ENCODE assay signal across 23 mouse cellular contexts in the genomic region with DNA sequence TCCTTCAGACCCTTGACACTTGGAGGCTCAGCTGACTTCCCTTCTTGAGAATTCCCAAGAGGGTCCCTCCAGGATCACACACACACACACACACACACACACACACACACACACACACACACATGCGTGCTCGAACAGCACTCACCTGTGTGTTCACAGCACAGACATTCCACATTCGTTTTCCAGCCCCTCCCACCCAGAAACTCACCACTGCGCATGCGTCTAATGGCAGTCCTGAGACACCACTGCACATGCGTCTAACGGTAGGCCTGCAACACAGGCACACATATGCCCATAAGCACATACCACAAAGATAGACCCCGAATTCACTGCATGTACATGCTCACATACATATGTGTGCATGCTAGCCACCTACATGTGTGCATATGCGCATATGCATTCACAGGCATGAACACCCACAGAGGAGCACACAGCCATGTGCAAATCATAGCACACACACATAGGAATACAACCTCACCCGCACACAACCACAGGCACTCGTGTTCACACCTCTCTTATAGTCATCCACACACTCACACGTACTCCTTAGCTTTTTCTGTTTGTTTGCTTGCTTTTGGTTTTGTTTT. TPM values are rescaled to one million over a fixed set of nuclear protein-coding genes. Genes with fewer than 3 reads are reported as not detected.
DNase-seq lines count a peak whose midpoint lies in the region; ATAC-seq and TF ChIP-seq lines count a peak whose summit lies in the region.
"Had no signal": no experiment of that assay in that cellular context is flagged by ENCODE, and none has a peak within 500 bp of the region (broad histone marks: within the 10 kb centered on the region; RNA-seq: fewer than 3 reads in every experiment).

No protein-coding gene starts in this region.

- TF ChIP-seq POLR2A in CH12.LX (IDR thresholded peaks at IDR 0.05; ENCODE audit: low read depth, low read length), result peak; percentile 39; the same call in 1 of the 2 replicates

- no peaks in the 10 kb centered on the region for H3K36me3 ChIP-seq in CH12.LX (replicated peaks in 1 of 2; ENCODE audit: control insufficient read depth in 1 of 2, insufficient read depth in 1 of 2, low read length in 1 of 2)
- no peaks in the 10 kb centered on the region for H3K36me3 ChIP-seq in liver, postnatal 0 days (replicated peaks; ENCODE audit: insufficient read depth, low read length)
- H3K36me3 ChIP-seq: embryonic facial prominence, embryonic 10.5 days; embryonic facial prominence, embryonic 12.5 days; forebrain, embryonic 15.5 days had no signal

- TF ChIP-seq CTCF in CH12.LX (conservative IDR thresholded peaks at IDR 0.05 in 1 of 2, IDR thresholded peaks at IDR 0.05 in 1 of 2; ENCODE audit: low read depth in 2 of 2, low read length in 2 of 2), result no peak
- no peak for TF ChIP-seq CTCF in liver, postnatal 0 days (IDR thresholded peaks at IDR 0.05; ENCODE audit: low read depth)

- in situ Hi-C loops in CH12.LX (cut with MboI; ENCODE audit: low pct_ligation_motif_present, low pct_unique_long_range_greater_than_20kb, low sequenced_read_pairs), result no loop called here

- peak overlapping the region; percentile 30 to 58 (median 41) for H3K4me3 ChIP-seq in CH12.LX (replicated peaks in 1 of 3; ENCODE audit: low read depth in 2 of 3, low read length in 2 of 3, poor library complexity in 1 of 3)
- H3K4me3 ChIP-seq in liver, postnatal 0 days (ENCODE audit: low read depth, low read length), result no peak overlapping the region
- H3K4me3 ChIP-seq: embryonic facial prominence, embryonic 10.5 days; embryonic facial prominence, embryonic 12.5 days; forebrain, embryonic 13.5 days; forebrain, embryonic 15.5 days had no signal

- H3K27me3 ChIP-seq in CH12.LX (replicated peaks), result peaks cover 23% of the 10 kb centered on the region
- no peaks in the 10 kb centered on the region; the same call in 1 of the 2 replicates for H3K27me3 ChIP-seq in liver, postnatal 0 days (ENCODE audit: insufficient read depth, low read length)
- H3K27me3 ChIP-seq: forebrain, embryonic 13.5 days; forebrain, embryonic 15.5 days had no signal

- no peak for TF ChIP-seq EP300 in CH12.LX (IDR thresholded peaks at IDR 0.05; ENCODE audit: low read length)
- no peak for TF ChIP-seq EP300 in liver, postnatal 0 days (IDR thresholded peaks at IDR 0.05; ENCODE audit: low read depth)

- H3K79me2 ChIP-seq in CH12.LX (replicated peaks; ENCODE audit: control insufficient read depth, extremely low read depth, insufficient read depth, poor library complexity, severe bottlenecking), result no peaks in the 10 kb centered on the region

- no peak for ATAC-seq in liver, postnatal 0 days
- no peak for ATAC-seq in megakaryocyte, adult 5-6 weeks (ENCODE audit: poor library complexity, severe bottlenecking)
- ATAC-seq: CD4-positive, CD25-positive, alpha-beta regulatory T cell, adult 4 months; forebrain, embryonic 13.5 days; forebrain, embryonic 15.5 days; forebrain, postnatal 0 days had no signal

- WGBS in liver, postnatal 0 days (ENCODE audit: insufficient replicate concordance), result 86% methylated on average over 12 of the region's 12 CpGs

- peak; percentile 90 for DNase-seq in A20 (ENCODE audit: low read depth, low spot score)
- peak; percentile 24 for DNase-seq in CH12.LX (ENCODE audit: extremely low read depth)
- DNase-seq in MEL-GATA-1-ER (ENCODE audit: extremely low read depth, low read depth), result peak; percentile 46
- DNase-seq in liver, postnatal 0 days, result no peak
- DNase-seq in thymus, postnatal 0 days (ENCODE audit: low spot score), result no peak
- DNase-seq: adrenal gland, adult 2 months; adrenal gland, postnatal 10 days; adrenal gland, postnatal 25 days; B cell, adult 2 months; cerebellum, adult 11-12 months; cerebellum, adult 2 months; cerebellum, adult 9-10 months; cerebellum, postnatal 10 days; cerebellum, postnatal 25 days; forebrain, postnatal 0 days had no signal

- TF ChIP-seq RAD21 in CH12.LX (IDR thresholded peaks at IDR 0.05; ENCODE audit: low read depth, low read length), result no peak

- peaks cover 21 to 24% of the 10 kb centered on the region in 2 experiments for H3K4me1 ChIP-seq in CH12.LX (ENCODE audit: control insufficient read depth in 1 of 2, insufficient read depth in 2 of 2)
- H3K4me1 ChIP-seq in liver, postnatal 0 days (ENCODE audit: insufficient read depth), result peaks cover 7% of the 10 kb centered on the region; the same call in 1 of the 2 replicates

- no peaks in the 10 kb centered on the region for H3K9me3 ChIP-seq in CH12.LX (replicated peaks; ENCODE audit: low read length)
- H3K9me3 ChIP-seq in liver, postnatal 0 days (ENCODE audit: low read length), result no peaks in the 10 kb centered on the region
- H3K9me3 ChIP-seq: embryonic facial prominence, embryonic 10.5 days; embryonic facial prominence, embryonic 12.5 days; forebrain, embryonic 13.5 days; forebrain, embryonic 15.5 days had no signal

- H3K4me2 ChIP-seq in CH12.LX (ENCODE audit: insufficient read depth, low read depth, poor library complexity, severe bottlenecking), result peak overlapping the region; percentile 42; the same call in 1 of the 2 replicates
- no peak overlapping the region for H3K4me2 ChIP-seq in liver, postnatal 0 days (ENCODE audit: low read depth, low read length)
- H3K4me2 ChIP-seq: embryonic facial prominence, embryonic 12.5 days; forebrain, embryonic 13.5 days; forebrain, embryonic 15.5 days had no signal

- dilution Hi-C loops in CH12.LX (cut with MboI; ENCODE audit: extremely low pct_ligation_motif_present, extremely low pct_unique_long_range_greater_than_20kb, low sequenced_read_pairs), result no loop called here

- H3K9ac ChIP-seq in CH12.LX (ENCODE audit: insufficient read depth, low read depth), result 0 out of 2 replicates have a peak overlapping the region, but pooled peaks have one; percentile 4
- no peak overlapping the region for H3K9ac ChIP-seq in liver, postnatal 0 days (replicated peaks)
- H3K9ac ChIP-seq: embryonic facial prominence, embryonic 12.5 days; forebrain, embryonic 13.5 days; forebrain, embryonic 15.5 days; forebrain, postnatal 0 days had no signal

- no peak overlapping the region for H3K27ac ChIP-seq in CH12.LX (ENCODE audit: insufficient read depth, low read depth)
- H3K27ac ChIP-seq in liver, postnatal 0 days (ENCODE audit: low read depth), result no peak overlapping the region
- H3K27ac ChIP-seq: embryonic facial prominence, embryonic 10.5 days; embryonic facial prominence, embryonic 12.5 days; forebrain, embryonic 13.5 days; forebrain, embryonic 15.5 days had no signal

TF ChIP-seq in CH12.LX, 34 proteins besides CTCF, POLR2A, EP300 and RAD21:
- no peak for TF ChIP-seq TBP (conservative IDR thresholded peaks at IDR 0.05; ENCODE audit: low read depth, low read length)
- no peak for TF ChIP-seq RCOR1 (conservative IDR thresholded peaks at IDR 0.05; ENCODE audit: low read depth, low read length)
- peak; percentile 90 for TF ChIP-seq NRF1 (IDR thresholded peaks at IDR 0.05; ENCODE audit: low read depth, low read length)

RNA-seq across cellular contexts. Expression of gene Pick1, which starts 29.5 kb away (rescaled TPM):
- total RNA-seq in CH12.LX (2012; rRNA removed), result 23.2 and 23.4 TPM in 2 replicates
- total RNA-seq in CH12.LX (2014; rRNA removed), result 13.9 and 15.4 TPM in 2 replicates
- polyA plus RNA-seq in CH12.LX (2012; ENCODE audit: insufficient read length, low read depth), result 14.9 and 18.5 TPM in 2 replicates
- polyA plus RNA-seq in liver, postnatal 0 days (2015; fragmentation: Nextera tagmentation; extraction: Ambion mirVana), result 11.5 and 12.2 TPM in 2 replicates
- polyA plus RNA-seq in thymus, postnatal 0 days (2015; fragmentation: Nextera tagmentation; extraction: Ambion mirVana), result 18.2 and 21.9 TPM in 2 replicates
- total RNA-seq in megakaryocyte, adult 5-6 weeks (2015), result 2.8 and 3.0 TPM in 2 replicates
- 4.5 and 5.1 TPM in 2 replicates for total RNA-seq in megakaryocyte, adult 5-6 weeks (2017)

RNA-seq across cellular contexts. Expression of gene Gm49486, which starts 29.7 kb away (rescaled TPM):
- total RNA-seq in CH12.LX (2012; rRNA removed) (0.21 and 0.29 TPM in 2 replicates), CH12.LX (2014; rRNA removed) (0.49 and 0.77 TPM in 2 replicates)
- 0.59 and 1.3 TPM in 2 replicates for polyA plus RNA-seq in CH12.LX (2012; ENCODE audit: insufficient read length, low read depth)
- 0.08 TPM in 2 replicates for polyA plus RNA-seq in liver, postnatal 0 days (2015; fragmentation: Nextera tagmentation; extraction: Ambion mirVana)
- polyA plus RNA-seq in thymus, postnatal 0 days (2015; fragmentation: Nextera tagmentation; extraction: Ambion mirVana), result 0.07 and 0.35 TPM in 2 replicates
- 0.16 and 0.20 TPM in 2 replicates for total RNA-seq in megakaryocyte, adult 5-6 weeks (2015)
- not detected in 2 replicates for total RNA-seq in megakaryocyte, adult 5-6 weeks (2017)
- total RNA-seq: adrenal gland, adult 2 months; adrenal gland, postnatal 25 days had no signal
- polyA plus RNA-seq: adrenal gland, adult 2 months had no signal

RNA-seq across cellular contexts. Expression of gene Sox10, which starts 34.4 kb away (rescaled TPM):
- total RNA-seq in CH12.LX (2012; rRNA removed), result 0.04 and 0.08 TPM in 2 replicates
- total RNA-seq in CH12.LX (2014; rRNA removed), result not detected in 2 replicates
- polyA plus RNA-seq in CH12.LX (2012; ENCODE audit: insufficient read length, low read depth), result not detected in 2 replicates
- 0.07 and 0.08 TPM in 2 replicates for polyA plus RNA-seq in liver, postnatal 0 days (2015; fragmentation: Nextera tagmentation; extraction: Ambion mirVana)
- polyA plus RNA-seq in thymus, postnatal 0 days (2015; fragmentation: Nextera tagmentation; extraction: Ambion mirVana), result 0.08 and 0.26 TPM in 2 replicates
- total RNA-seq in megakaryocyte, adult 5-6 weeks (2015), result not detected in 2 replicates
- not detected in 2 replicates for total RNA-seq in megakaryocyte, adult 5-6 weeks (2017)
- polyA plus RNA-seq: CD4-positive, CD25-positive, alpha-beta regulatory T cell, adult 4 months had no signal

RNA-seq across cellular contexts. Expression of gene Slc16a8, which starts 55.1 kb away (rescaled TPM):
- total RNA-seq in CH12.LX (2012; rRNA removed) (0.08 and 0.29 TPM in 2 replicates), CH12.LX (2014; rRNA removed) (not detected in 2 replicates)
- 0.79 and 0.83 TPM in 2 replicates for polyA plus RNA-seq in CH12.LX (2012; ENCODE audit: insufficient read length, low read depth)
- polyA plus RNA-seq in liver, postnatal 0 days (2015; fragmentation: Nextera tagmentation; extraction: Ambion mirVana), result not detected in 2 replicates
- not detected in 2 replicates for polyA plus RNA-seq in thymus, postnatal 0 days (2015; fragmentation: Nextera tagmentation; extraction: Ambion mirVana)
- total RNA-seq in megakaryocyte, adult 5-6 weeks (2015), result not detected in 2 replicates
- not detected in 2 replicates for total RNA-seq in megakaryocyte, adult 5-6 weeks (2017)
- total RNA-seq: adrenal gland, adult 2 months; adrenal gland, postnatal 25 days had no signal
- polyA plus RNA-seq: CD4-positive, CD25-positive, alpha-beta regulatory T cell, adult 4 months; cortical plate, adult 2 months; forebrain, embryonic 11.5 days had no signal

RNA-seq across cellular contexts. Expression of gene 1700088E04Rik, which starts 58.4 kb away (rescaled TPM):
- 1.2 and 2.1 TPM in 2 replicates for total RNA-seq in CH12.LX (2012; rRNA removed)
- total RNA-seq in CH12.LX (2014; rRNA removed), result 0.68 and 1.0 TPM in 2 replicates
- 3.8 and 4.2 TPM in 2 replicates for polyA plus RNA-seq in CH12.LX (2012; ENCODE audit: insufficient read length, low read depth)
- polyA plus RNA-seq in liver, postnatal 0 days (2015; fragmentation: Nextera tagmentation; extraction: Ambion mirVana), result 0.72 and 1.2 TPM in 2 replicates
- 2.4 and 4.0 TPM in 2 replicates for polyA plus RNA-seq in thymus, postnatal 0 days (2015; fragmentation: Nextera tagmentation; extraction: Ambion mirVana)
- total RNA-seq in megakaryocyte, adult 5-6 weeks (2015), result not detected in 2 replicates
- not detected in 2 replicates for total RNA-seq in megakaryocyte, adult 5-6 weeks (2017)

Comparison
In these comparisons a context has a peak if more than half of its experiments do, and no peak if none do; other contexts are left out.
1. DNase-seq: peak in A20 (single experiment), CH12.LX (single experiment) and MEL-GATA-1-ER (single experiment); none in liver, postnatal 0 days (single experiment) and thymus, postnatal 0 days (single experiment).